Mouse (Mus musculus): ENCODE measurements around the gene Llph.

DNA sequence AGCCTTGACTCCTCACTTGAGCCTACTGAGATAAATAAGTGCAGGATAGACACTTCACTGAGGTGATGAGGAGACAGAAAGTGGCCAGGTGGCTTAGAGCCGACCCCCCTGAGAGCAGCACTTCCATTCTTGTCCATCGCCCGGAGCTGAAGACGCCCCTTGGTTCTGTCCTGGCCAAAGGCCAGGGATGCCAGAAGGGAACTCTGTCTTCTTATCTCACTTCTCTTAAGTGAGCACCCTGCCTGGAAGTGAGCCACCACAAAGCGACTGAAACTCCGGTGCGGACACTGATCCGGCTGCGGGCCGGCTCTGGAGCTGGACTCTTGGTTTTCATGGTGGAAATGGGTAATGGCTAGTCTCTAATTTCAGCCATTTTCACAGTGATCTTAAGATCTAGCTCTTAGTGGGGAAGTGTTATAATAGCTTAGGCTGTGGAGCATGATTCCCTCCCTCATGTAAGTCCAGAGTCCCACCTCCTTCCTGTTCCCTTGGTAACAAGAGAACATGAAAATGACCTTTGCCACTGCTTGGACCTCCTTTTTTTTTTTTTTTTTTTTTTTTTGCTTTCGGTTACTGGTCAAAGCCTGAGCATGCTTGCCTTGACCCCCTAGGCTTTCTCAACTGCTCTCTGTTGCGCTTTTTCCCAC is 52.7 kb downstream of the Llph start:
- TF ChIP-seq POU5F1 (IDR thresholded peaks at IDR 0.05; ENCODE audit: borderline replicate concordance, low read length) (no peak), CTCF (conservative IDR thresholded peaks at IDR 0.05; ENCODE audit: low read length) (no peak)

All from E14TG2a.4 (cell line).